Mouse (Mus musculus) stomach, postnatal 0 days (tissue): ENCODE data around the gene Hist1h3g.
"Not testable (repeated sequence)": the region's sequence is repeated elsewhere in the genome, so short reads cannot be mapped to it uniquely, and the experiment has no call there.

Experiments used
- CTCF ChIP-seq: IDR thresholded peaks from 2 replicates; pipeline ENCODE4 v1.5.1; 2016; ENCODE audit warnings: antibody characterized with exemption, low read depth, mild to moderate bottlenecking, moderate library complexity
- EP300 ChIP-seq: optimal IDR thresholded peaks from 2 replicates; pipeline ENCODE3; 2016; ENCODE audit warnings: antibody characterized with exemption

DNA sequence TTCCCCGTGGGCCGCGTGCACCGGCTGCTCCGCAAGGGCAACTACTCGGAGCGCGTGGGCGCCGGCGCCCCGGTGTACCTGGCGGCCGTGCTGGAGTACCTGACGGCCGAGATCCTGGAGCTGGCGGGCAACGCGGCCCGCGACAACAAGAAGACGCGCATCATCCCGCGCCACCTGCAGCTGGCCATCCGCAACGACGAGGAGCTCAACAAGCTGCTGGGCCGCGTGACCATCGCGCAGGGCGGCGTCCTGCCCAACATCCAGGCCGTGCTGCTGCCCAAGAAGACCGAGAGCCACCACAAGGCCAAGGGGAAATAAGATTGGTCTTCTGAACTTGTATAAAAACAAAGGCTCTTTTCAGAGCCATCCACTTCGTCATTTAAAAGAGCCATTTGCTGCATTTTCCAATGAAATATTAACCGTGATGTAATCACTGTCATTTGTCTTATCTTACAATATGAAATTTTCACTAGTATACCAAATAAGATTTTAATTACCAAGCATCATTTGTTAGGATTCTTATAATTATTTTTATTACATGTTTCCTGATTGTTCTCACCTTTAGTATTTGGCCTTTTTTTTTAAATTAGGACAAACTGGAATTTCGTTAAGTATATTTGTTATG lies 39.4 kb downstream of the Hist1h3g start:
- TF ChIP-seq CTCF, EP300: not testable (repeated sequence)
